Mouse (Mus musculus) kidney, adult 2 months (tissue): ENCODE results near the gene Fbxo33. TPM values are rescaled to one million over a fixed set of nuclear protein-coding genes. Genes with fewer than 3 reads are reported as not detected.
"Not testable (repeated sequence)": the region's sequence is repeated elsewhere in the genome, so short reads cannot be mapped to it uniquely, and the experiment has no call there.

Experiments used
- DNase-seq: peaks from one replicate; pipeline ENCODE4 v3.0.0; 2021
- H3K27ac ChIP-seq: fragments of 200-500 bp; 2 replicates; pipeline ENCODE4 v1.5.1; 2012; ENCODE audit warnings: low read depth, low read length, control low read depth, inconsistent platforms; ENCODE audit not compliant: insufficient read depth
- H3K27me3 ChIP-seq: fragments of 200-500 bp; replicated peaks from 2 replicates; pipeline ENCODE4 v1.6.1; 2012; ENCODE audit warnings: mild to moderate bottlenecking, moderate library complexity, low read length, inconsistent platforms; ENCODE audit not compliant: control insufficient read depth, insufficient read depth
- H3K36me3 ChIP-seq: fragments of 200-500 bp; 2 replicates; pipeline ENCODE4 v1.6.1; 2012; ENCODE audit warnings: mild to moderate bottlenecking, moderate library complexity, low read length, inconsistent platforms; ENCODE audit not compliant: control insufficient read depth, insufficient read depth
- H3K4me1 ChIP-seq: fragments of 200-500 bp; 2 replicates; pipeline ENCODE4 v1.6.1; 2011; ENCODE audit warnings: low read length; ENCODE audit not compliant: control insufficient read depth, insufficient read depth
- H3K4me3 ChIP-seq: fragments of 200-500 bp; 2 replicates; pipeline ENCODE4 v1.5.1; 2011; ENCODE audit warnings: mild to moderate bottlenecking, low read depth, low read length, control low read depth; ENCODE audit not compliant: insufficient read depth
- CTCF ChIP-seq: fragments of 200-500 bp; conservative IDR thresholded peaks from 2 replicates; pipeline ENCODE4 v1.5.1; 2011; ENCODE audit warnings: low read depth, mild to moderate bottlenecking, control low read depth, low read length, moderate library complexity, mixed read lengths; ENCODE audit not compliant: insufficient read depth, insufficient read length
- POLR2A ChIP-seq: fragments of 200-500 bp; IDR thresholded peaks from one replicate; pipeline ENCODE4 v1.6.1; 2011; ENCODE audit warnings: low read depth, low read length, control low read depth
- WGBS: fragments of 180-500 bp; shearing (Covaris S2); methylation state at CpG from one replicate; pipeline ENCODE4 v1.1.7; 2018; 5-methylcytosine and 5-hydroxymethylcytosine counted together
- polyA plus RNA-seq: library from polyadenylated mRNA; depleted of rRNA; stranded (reverse); fragments of >200 nt; gene quantifications from 2 replicates; pipeline ENCODE4 v1.2.3, GENCODE M21; 2012

The Fbxo33 gene
- polyA plus RNA-seq, 1 experiment = 9.2 TPM

- Histone ChIP-seq H3K4me1 (no peaks in the 10 kb centered on the region), H3K4me3 (no peak overlapping the region), H3K27ac (no peak overlapping the region), H3K27me3 (no peaks in the 10 kb centered on the region), H3K36me3 (no peaks in the 10 kb centered on the region)
- DNase-seq = no peak
- WGBS = 63% methylated on average over 2 of the region's 2 CpGs
- TF ChIP-seq CTCF = no peak
- no peak for TF ChIP-seq POLR2A
Observed at GRCm38 (mm10) chr12:59250259-59250827, 30.8 kb upstream of the Fbxo33 start.

GRCm38 (mm10) chr12:59248969-59249368 lies 29.4 kb upstream of the Fbxo33 start:
- Histone ChIP-seq H3K4me1 (no peaks in the 10 kb centered on the region), H3K27me3 (no peaks in the 10 kb centered on the region)
- WGBS = 77% methylated on average over 1 of the region's 1 CpGs

DNA sequence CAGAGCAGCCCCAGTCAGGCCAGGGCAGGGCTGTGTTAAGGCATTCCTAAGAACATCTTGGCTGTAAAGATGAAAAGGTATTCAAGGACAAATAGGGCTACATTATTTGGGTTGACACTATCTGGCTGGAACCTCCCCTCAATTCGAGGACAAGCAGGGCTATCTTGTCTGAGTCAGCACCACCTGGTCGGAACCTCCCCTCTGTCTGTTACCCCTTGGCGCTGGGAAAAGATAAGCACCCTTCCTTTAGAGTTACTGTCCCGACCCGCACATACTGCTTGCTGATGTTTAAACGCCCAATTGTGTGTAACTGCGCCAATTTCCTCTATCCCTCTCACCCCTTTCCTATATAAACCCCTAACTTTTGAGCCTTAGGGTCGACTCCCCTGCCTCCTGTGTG lies 21.5 kb upstream of the Fbxo33 start:
- 89% methylated on average over 8 of the region's 8 CpGs for WGBS
- not testable (repeated sequence) for H3K36me3 ChIP-seq, H3K27me3 ChIP-seq, DNase-seq, H3K4me1 ChIP-seq, H3K27ac ChIP-seq, H3K4me3 ChIP-seq

More at GRCm38 (mm10) chr12:59248969-59249368, 29.4 kb upstream of the Fbxo33 start:
- Histone ChIP-seq H3K36me3 (no peaks in the 10 kb centered on the region), H3K4me3 (no peak overlapping the region), H3K27ac (no peak overlapping the region)
- no peak for DNase-seq
- TF ChIP-seq CTCF (no peak), POLR2A (no peak)

DNA sequence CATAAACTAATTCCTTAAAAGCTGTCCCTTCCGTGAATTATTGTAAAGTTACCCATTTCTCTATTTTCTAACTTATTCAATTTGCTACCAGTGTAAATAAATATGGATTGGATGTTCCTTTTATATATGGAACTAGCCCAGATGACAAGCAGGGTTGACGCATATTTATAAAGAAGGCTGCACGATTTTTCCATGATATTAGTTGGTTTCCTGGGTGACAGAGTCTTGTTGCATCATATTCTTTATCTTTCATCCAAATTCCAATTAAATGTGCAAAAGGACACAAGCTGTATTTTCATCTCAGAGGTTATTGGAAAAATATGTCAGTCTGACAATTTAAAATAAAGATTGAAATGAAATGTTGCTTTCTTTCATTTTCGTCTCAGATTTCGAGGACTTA lies 18.9 kb upstream of the Fbxo33 start:
- Histone ChIP-seq H3K36me3 (no peaks in the 10 kb centered on the region), H3K27me3 (no peaks in the 10 kb centered on the region), H3K4me3 (no peak overlapping the region), H3K4me1 (no peaks in the 10 kb centered on the region), H3K27ac (no peak overlapping the region)
- TF ChIP-seq POLR2A (no peak), CTCF (no peak)
- 84% methylated on average over 5 of the region's 5 CpGs for WGBS
- no peak for DNase-seq

GRCm38 (mm10) chr12:59228401-59228800 lies 8.9 kb upstream of the Fbxo33 start:
- Histone ChIP-seq H3K36me3 (no peaks in the 10 kb centered on the region), H3K4me1 (no peaks in the 10 kb centered on the region)
- 89% methylated on average over 5 of the region's 5 CpGs for WGBS

DNA sequence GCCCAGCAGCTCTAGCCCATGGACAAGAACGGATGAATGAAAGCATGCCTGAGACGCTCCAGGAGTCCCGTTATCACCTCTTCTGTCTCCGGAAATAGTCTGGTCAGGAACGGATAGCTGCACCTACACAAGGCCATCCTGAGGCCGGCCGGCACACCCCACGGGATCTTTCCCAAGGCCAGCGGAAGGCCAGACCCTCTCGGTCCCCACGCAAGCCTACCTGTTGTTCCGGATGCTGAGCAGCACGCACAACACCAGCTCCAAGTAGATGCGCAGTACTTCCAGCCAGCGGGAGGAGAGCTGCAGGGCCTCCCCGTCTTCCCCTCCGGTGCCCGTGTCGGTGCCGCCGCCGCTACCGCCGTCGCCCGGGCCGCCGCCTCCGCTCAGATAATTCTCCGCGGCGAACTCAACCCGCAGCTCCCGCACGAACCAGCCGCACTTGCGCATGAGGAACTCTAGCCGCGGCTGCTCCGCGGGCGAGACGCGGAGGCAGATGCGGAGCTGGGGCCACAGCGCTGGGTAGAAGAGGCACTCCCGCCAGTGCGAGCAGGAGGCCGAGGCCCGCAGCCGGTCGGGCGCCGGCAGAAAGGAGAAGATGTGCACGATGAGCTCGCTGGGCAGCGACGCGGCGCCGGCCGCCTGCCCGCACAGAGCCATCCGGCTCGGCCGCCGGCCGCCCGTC lies 744 bp downstream of the Fbxo33 start:
- WGBS = 2% methylated on average over 69 of the region's 69 CpGs
- H3K27ac ChIP-seq = peak overlapping the region; percentile 98; the same call in 1 of the 2 replicates
- peaks cover 10% of the 10 kb centered on the region for H3K4me1 ChIP-seq
- no peaks in the 10 kb centered on the region for H3K27me3 ChIP-seq
- no peak for TF ChIP-seq CTCF
- TF ChIP-seq POLR2A = no peak
- no peaks in the 10 kb centered on the region for H3K36me3 ChIP-seq
- peak overlapping the region; percentile 88 for H3K4me3 ChIP-seq
- peak; percentile 26 for DNase-seq

More at GRCm38 (mm10) chr12:59228401-59228800, 8.9 kb upstream of the Fbxo33 start:
- TF ChIP-seq CTCF (no peak), POLR2A (no peak)
- Histone ChIP-seq H3K27ac (no peak overlapping the region), H3K4me3 (no peak overlapping the region), H3K27me3 (no peaks in the 10 kb centered on the region)
- DNase-seq = no peak

- Histone ChIP-seq H3K27me3 (no peaks in the 10 kb centered on the region), H3K27ac (no peak overlapping the region), H3K36me3 (no peaks in the 10 kb centered on the region), H3K4me1 (peaks cover 10% of the 10 kb centered on the region), H3K4me3 (0 out of 2 replicates have a peak overlapping the region, but pooled peaks have one; percentile 12)
- no peak for TF ChIP-seq POLR2A
- no peak for TF ChIP-seq CTCF
- no peak for DNase-seq
- 71% methylated on average over 3 of the region's 3 CpGs for WGBS
Observed at GRCm38 (mm10) chr12:59217331-59217730, 2.2 kb downstream of the Fbxo33 start.
